Mouse (Mus musculus) erythroblast, adult 5-6 weeks (primary cell): ENCODE results near the gene Ptpa. TPM values are rescaled to one million over a fixed set of nuclear protein-coding genes. Genes with fewer than 3 reads are reported as not detected.

Experiments
- ATAC-seq: replicated peaks from 2 replicates; pipeline ENCODE4 v1.8.0; 2016; ENCODE audit warnings: moderate number of reproducible peaks, mild to moderate bottlenecking, moderate TSS enrichment, inconsistent platforms; ENCODE audit not compliant: poor library complexity, low FRiP score, severe bottlenecking
- total RNA-seq, 2 experiments: library from RNA; stranded (forward) in 1 of 2; stranded (reverse) in 1 of 2; fragments of 150-400 nt in 1 of 2; fragments of 200-764, 138-1000 nt in 1 of 2; gene quantifications; 2 replicates each; pipeline versions ENCODE4 v1.2.3 to v1.2.4; 2015 to 2017; ENCODE audit warnings: low replicate concordance in 2 of 2

The Ptpa gene
- total RNA-seq, 2 experiments from 2014 or later, result 118 to 121 TPM

- no peak for ATAC-seq
Measured at GRCm38 (mm10) chr2:30421432-30421831, 5.6 kb downstream of the Ptpa start.

GRCm38 (mm10) chr2:30429156-30429555 is 13.3 kb downstream of the Ptpa start:
- ATAC-seq, result 0 out of 2 replicates have a peak, but pooled peaks have one; percentile 41

- ATAC-seq, result peak; percentile 74
Measured at GRCm38 (mm10) chr2:30435326-30436155, 19.7 kb downstream of the Ptpa start.

GRCm38 (mm10) chr2:30436156-30436545 is 20.3 kb downstream of the Ptpa start:
- ATAC-seq, result no peak

GRCm38 (mm10) chr2:30436809-30437208 is 21.0 kb downstream of the Ptpa start:
- ATAC-seq, result no peak

GRCm38 (mm10) chr2:30437791-30438190 is 22.0 kb downstream of the Ptpa start:
- no peak for ATAC-seq

- ATAC-seq, result no peak
Measured at GRCm38 (mm10) chr2:30439631-30440030, 23.8 kb downstream of the Ptpa start.

GRCm38 (mm10) chr2:30440211-30440700 is 24.4 kb downstream of the Ptpa start:
- ATAC-seq, result no peak

- ATAC-seq, result peak; percentile 60
Measured at GRCm38 (mm10) chr2:30440701-30441517, 25.1 kb downstream of the Ptpa start.

GRCm38 (mm10) chr2:30441518-30442497 is 26.0 kb downstream of the Ptpa start:
- ATAC-seq, result no peak

GRCm38 (mm10) chr2:30442498-30442890 is 26.7 kb downstream of the Ptpa start:
- ATAC-seq, result no peak

GRCm38 (mm10) chr2:30443281-30443680 is 27.4 kb downstream of the Ptpa start:
- no peak for ATAC-seq

GRCm38 (mm10) chr2:30444006-30444405 is 28.2 kb downstream of the Ptpa start:
- ATAC-seq, result no peak

GRCm38 (mm10) chr2:30444450-30444849 is 28.6 kb downstream of the Ptpa start:
- no peak for ATAC-seq

GRCm38 (mm10) chr2:30445312-30445711 is 29.5 kb downstream of the Ptpa start:
- 0 out of 2 replicates have a peak, but pooled peaks have one; percentile 1 for ATAC-seq

GRCm38 (mm10) chr2:30446891-30447826 is 31.3 kb downstream of the Ptpa start:
- ATAC-seq, result no peak

- no peak for ATAC-seq
Measured at GRCm38 (mm10) chr2:30448371-30448770, 32.5 kb downstream of the Ptpa start.

- 0 out of 2 replicates have a peak, but pooled peaks have one; percentile 15 for ATAC-seq
Measured at GRCm38 (mm10) chr2:30450530-30450929, 34.7 kb downstream of the Ptpa start.
